Mouse (Mus musculus): Measurements from ENCODE around the gene Sema6d.

Gene Sema6d

DNA sequence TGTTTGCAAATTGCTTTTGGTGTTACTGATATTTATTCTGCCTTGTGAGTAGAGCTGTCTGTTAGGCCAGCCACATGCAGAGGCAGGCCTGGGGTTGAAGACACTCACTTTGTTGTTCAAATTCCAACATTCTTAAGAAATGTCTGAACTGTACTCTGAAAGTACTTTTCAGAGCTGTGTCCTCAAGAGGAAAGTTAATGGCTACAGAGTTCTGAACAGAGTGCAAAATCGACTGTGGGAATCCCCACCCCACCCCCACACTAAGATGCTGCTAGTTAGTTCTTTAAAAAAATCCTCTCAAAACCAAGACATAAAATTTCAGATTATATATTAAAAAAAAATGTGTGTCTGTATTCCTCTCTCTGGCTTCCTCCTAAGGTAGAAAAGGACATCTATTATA is 86.5 kb downstream of the Sema6d start:
- no peak for DNase-seq

DNA sequence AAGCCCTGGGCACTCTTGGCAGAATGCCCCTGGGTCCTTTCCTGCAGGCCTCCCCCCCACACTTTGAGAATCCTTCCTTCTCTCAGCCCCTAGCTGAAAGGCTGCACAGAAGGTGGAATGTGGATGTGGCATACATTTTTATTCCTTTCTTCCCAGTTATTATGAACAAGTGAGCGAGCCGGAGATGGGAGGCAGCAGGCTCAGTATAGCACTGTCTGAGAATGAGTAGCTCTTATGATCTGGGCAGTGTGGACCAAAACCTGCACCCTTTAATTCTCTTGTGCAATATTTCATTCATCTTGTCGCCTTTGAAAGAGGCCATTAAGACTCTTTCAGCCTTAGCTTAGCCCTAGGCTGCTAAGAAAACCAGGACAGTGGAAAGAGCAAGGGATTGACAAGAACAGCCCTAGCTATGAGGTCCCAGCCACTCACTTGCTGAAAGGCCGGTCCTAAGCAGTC is 87.0 kb downstream of the Sema6d start:
- DNase-seq, result no peak

DNA sequence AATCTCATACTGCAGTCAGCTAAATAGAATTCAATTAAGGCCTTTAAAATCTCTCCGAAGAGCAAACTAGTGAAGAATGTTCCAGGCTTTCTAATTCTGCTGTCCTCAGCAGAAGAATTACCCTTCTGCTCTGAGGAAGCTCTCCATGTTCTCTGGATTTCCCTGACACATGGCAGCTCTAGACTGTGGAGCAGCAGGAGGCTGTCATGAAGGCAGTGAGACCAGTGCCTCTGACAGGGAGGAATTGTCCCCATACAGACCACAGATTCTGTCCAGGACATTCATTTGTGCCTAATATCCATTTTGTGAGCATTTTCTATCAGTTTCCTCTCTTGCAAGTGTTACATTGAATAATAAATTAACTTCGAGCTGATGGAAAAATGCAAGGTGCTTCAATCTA is 99.5 kb downstream of the Sema6d start:
- DNase-seq, result no peak

DNA sequence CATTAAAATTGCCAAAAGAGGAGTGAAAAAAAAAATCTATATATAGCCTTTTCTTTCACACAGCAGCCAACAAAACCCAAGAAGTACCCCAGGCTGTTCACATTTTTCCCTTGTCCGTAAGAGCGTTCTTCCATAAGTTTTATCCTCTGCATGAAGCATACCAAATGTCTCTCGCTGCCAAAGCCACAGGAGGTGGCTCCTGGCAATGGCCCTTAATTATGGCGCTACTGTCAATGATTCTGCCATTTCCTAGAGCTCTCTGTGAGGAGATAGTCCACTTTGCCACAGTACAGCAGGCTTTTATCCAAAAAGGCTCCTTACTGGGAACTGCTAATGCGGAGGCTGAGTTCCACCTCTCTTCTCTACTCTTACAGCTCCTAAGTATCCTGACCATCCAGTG is 104.3 kb downstream of the Sema6d start:
- DNase-seq, result no peak

DNA sequence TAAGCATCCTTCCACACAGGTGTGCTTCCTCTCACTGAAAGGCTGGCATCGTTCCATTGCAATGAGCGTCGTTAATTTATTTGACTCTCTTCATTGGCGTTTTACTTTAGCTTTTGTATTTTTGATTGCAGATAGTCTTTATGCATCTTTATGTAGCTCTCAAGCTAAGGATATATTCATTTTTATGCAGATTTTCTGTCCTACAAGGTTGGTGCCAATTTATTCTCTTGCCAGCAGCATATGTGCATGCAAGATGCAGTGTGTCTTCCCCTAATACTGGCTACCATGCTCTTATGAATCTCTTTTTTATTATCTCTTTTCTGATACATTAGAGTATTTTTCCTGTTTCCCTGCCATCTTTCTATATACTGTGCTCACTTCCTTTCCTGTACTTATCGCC is 111.7 kb downstream of the Sema6d start:
- DNase-seq, result no peak

DNA sequence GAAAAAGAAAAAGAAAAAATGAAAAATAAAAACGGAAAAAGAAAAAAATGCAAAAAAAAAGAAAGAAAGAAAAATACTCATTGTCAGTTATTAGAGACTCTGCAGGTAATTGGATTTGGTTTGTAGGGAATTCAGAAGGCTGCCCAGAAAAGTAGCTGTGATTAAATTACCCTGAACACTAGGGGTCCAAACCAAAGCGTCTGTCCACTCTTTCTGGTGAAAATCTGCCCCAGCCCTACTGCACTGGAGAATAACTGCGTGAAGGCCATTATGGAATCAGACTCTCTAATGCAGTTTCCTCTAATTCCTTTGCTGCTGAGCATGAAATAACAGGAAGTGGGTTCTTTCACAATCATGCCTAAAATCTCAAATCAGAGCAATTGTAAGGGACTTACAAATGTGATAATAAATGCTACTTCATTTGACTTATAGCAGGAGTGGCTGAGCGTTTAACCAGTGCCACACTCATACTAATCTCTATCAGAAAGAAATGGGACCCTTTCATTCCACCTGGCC is 112.8 kb downstream of the Sema6d start:
- no peak for DNase-seq

DNA sequence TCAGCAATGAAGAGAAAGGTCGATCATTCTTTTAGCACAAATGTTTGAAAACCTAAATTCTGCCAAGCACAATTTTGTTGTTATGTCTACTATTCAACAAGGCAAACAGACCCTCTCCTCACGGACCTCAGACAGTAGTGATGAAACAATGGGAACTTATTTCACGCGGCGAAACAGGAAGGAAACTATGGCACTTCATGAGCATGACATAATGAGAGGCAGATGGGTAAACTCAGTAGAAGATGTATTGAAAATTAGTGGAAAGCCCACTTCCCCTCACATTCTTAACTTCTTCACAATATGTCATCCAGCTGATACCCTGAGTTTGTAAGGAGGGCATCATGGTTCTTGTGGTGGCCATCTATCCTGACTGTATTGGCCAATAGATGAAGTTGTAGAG is 116.0 kb downstream of the Sema6d start:
- DNase-seq, result no peak

DNA sequence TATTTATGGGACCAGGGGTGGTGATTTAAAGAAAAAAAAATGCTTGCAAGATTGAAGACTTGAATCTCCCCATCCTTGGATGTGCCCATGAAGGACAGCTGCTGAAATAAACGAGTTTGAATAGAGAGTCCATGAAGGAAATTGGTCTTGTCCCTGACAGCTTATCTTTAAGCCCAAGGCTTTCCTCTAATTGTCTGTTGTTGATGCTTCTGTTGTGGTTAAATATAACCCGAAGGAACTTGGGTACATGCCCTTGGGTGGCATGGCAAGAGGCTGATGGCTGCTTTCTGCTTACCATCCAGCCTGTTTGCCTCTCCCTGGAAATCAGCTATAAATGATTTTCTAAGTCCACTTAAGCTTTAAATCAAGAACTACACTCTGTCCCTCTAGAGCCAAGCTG is 118.5 kb downstream of the Sema6d start:
- DNase-seq, result no peak

DNA sequence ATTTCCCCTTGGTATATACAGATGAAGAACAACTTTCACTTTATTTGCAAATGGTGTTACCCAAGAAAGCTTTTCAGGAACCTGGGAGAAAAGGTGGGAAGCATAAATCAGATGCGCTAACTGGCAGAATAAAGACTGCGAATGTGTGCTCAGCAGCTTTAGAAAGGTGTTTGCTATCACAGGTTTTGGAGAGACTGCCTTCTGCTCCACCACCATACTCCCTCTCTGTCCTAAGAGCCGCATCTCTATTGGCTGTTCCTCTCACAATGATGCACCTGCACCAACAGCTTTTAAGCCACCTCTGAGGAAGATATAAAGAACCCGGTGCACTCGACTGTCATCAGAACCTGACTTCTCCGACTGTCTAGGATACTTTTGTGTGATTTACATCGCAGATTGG is 133.8 kb downstream of the Sema6d start:
- DNase-seq, result no peak

DNA sequence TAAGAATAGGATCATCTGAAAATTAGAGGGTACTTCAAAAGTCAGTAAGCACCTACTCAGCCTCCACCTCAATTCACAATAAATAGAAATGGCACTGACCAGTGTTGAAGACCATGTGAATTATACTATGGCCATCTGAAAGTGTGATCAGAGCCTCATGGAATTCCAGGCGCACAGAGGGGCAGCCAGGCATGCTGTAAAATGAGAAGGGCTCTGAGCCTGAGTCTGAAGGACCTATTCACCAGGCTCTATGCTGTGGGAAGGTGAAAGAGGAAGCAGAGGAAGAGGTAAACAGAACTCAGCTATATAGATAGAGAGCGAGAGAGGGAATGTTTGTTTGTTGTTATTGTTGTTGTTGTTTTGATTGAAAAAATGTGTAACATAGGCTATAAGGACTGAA is 134.6 kb downstream of the Sema6d start:
- DNase-seq, result no peak

DNA sequence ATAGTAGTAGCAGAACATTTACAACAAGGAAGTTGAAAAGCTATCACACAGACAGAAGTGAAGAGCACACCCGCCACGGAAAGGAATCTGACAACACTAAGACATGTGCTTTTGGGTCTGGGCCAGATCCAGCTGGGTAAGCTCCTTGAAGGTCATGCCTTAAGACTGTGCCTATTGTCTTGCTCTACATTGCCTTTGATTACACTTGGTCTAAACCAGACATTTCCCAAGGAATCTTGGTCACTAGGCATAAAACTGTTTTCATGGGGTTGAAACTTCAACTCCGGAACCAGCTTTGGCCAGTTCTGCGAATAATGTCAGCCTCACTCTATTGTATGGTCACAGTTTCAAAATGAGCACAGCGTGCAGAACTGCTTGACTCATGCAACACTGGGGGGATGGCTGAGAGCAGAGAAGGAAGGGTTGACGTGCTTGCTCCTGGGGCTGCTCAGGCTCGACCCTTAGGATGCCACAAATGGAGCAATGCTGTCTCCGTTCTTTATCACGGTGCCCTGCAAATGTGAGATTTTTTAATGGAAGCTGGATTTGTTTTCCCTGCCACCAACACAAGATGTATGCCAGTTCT is 145.0 kb downstream of the Sema6d start:
- no peak for DNase-seq

DNA sequence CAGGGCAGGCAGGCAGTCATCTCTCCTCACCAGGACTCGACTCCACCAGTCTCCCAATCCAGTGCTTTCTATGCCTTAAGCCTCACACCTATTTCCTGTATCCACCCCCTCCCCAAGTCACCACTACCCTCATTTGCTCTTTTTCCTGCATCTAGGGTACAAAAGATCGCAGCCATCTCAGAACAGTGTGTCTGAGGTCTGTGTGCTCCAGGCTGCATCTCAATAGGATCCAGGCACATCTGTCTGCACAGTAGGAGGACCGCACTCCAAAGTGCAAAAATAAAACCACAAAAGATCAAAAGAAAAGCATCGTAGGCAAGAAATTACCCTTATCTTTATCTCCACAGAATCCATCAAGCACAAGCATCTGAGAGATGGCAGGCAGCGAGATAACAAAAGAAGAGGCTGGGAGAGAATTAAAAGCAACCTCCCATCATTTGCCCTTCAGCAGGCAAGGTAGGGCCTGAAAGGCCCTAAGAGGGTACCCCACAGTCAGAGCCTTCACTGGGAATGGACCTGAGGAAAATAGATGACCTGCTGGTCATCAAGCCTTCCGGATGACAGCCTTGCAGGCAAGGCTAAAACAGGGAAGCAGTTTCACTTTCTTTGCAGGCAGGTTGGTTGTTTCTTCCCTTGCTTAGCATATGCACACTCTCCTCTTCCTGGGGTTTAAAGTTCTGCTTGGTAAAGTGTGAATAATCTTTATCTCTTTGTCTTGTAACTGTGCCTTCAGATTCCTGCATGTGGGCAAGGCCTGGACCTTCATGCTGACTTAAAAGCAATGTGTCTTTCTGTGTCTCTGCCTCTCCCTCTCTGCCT is 145.7 kb downstream of the Sema6d start:
- no peak for DNase-seq

DNA sequence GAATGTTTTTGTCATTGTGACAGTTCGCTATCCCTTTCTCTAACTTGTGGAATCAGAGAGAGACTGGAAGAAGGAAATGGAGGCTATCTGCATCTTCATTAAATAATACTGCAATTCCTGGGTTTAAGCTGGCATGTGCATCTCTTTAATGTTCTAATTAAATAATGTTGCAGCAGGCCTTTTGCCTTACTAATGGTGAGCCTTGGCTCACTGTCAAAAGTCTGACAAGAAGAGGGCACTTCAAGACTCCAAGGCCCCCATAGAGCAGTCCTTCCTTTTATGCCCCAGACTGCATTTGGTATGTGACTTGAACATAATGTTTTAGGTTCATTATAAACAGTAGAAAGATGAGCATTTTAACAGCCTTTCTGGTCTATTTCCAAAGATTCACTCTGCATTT is 147.1 kb downstream of the Sema6d start:
- no peak for DNase-seq

DNA sequence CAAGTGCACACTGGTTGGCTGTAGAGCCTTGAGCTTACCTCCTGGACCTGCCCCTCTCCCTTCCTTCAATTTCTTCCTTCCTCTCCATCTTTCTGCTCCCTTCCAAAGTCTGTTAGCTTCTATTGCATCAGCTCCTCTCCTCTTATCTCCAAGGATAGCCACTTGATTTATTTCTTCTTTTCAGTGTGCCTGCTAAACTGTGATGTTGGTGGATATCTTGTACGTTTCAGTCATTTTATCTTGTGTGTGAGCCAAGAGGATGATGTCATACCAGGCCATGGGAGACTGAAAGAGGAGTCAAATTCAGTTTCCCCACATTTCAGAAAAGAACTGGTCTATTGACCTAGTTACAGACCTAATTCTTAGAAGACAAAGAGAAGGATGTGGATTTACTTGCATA is 153.8 kb downstream of the Sema6d start:
- no peak for DNase-seq

DNA sequence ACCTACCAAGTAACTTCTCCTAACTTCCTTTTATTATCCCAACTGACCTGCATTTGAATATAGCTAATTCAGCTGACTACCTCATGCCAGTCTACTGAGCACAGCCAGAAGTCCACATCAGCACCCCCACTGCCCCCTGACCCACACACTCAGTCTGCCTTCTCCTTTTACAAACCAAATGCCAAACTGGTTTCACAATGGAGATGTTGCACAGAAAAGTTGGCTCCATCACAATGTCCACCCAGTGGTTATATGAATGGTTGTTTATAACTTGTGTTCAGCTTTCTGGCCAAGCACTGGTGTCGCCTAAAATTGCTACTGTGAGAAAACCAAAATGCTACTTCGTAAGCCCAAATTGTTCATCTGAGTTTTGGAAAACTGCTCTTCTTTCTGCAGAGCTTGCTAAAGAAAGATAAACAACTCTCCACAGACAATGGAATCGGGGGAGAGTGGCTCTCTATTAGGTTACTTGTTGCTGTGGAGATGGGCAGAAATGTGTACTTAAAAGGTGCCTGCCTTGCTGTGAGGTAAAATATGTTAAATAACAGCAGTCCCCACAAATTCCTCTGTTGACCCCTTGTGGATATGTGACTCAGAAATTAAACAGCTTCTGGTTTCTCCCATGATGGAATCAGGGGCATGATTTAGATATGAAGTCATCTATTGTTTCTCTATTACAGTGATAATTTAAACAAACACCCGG is 154.9 kb downstream of the Sema6d start:
- DNase-seq, result no peak

DNA sequence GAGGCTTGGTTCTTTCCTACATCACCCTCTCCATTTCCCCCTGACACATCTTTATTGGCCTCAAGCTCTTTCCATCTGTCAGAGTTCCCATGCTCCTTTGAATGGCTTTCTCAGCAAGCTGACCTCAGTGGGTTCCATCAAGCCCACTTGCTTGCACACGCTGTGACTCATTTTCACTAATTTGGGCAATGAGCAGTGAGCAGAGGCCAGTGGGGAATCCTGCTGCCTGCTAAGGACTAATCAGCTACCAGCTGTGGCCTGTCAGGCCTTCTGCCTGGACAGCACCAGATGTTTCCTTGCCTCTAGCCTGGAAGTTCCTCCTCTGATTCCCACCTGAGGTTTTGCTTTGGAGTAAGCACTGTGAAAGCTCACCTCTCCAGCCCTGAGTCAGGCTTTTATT is 168.3 kb downstream of the Sema6d start:
- DNase-seq, result no peak

DNA sequence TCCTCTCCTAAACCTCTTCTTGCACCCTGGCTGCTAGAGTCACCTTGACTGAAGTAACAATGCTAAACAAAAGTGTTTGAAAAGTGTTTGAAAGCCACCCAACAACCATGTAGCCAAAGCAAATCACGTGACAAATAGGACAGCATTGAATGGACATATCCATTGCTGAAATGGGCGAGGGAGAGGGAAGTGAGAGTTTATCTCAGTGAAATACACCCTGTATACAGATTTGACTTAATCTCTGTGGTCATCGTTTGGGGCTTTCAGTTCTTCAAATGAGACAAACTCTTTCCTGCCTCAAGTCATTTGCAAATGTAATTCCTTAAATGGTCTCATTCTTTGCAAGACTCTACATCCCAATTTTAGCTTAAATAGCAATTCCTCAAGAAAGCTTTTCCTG is 174.5 kb downstream of the Sema6d start:
- no peak for DNase-seq

DNA sequence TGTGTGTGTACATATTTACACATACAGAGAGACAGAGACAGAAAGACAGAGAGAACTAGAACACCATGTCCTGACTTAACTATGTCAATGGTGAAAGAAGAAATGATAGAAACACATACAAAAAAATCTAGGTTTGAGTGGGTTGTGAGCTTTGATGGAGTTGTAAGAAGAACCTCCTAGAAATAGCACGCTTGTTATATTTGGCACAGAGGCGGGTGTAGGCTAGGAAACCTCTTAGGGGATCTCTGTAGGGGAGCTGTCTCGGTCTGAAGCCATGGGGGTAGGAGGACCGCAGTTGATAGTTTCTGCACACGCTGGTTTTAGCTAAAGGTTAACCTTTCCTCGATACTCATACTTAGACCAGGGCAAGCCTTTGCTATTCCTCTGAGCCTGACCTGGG is 181.4 kb downstream of the Sema6d start:
- no peak for DNase-seq

DNA sequence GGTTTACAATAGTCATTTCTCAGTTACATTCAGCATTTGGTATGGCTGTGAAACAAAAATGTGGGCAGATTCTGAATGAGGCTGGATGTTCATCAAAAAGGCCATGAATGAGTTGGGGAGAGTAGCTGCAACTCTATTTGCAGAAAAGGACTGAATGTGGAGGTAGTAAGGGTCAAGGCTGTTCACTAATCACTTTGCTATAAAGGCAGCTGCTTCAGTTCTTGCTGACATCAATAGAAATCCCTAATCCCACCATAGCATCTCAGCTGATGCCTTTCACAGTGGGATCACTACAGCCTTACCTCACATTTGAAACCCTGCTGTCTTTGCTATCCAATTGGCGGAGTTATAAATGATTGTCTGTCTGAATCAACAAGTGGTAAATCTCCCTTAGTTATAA is 187.7 kb downstream of the Sema6d start:
- DNase-seq, result no peak

DNA sequence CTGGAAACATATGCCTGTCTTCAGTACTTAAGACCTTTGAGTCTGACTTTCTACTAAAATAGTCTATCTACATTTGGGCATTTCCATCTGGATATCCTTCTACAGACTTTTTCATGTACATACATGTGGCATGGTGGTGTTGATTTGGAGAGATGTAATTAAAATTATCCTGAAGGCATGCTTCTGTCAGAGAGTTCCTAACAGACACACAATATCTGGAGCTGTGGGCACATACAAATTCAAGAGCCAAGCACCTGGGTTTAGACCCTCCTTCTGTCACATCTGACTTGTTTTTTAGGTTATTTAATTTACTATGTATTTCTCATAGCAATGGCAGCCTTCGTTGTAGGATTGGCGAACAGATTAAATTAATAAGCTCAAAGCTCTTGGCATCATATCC is 195.3 kb downstream of the Sema6d start:
- no peak for DNase-seq

DNA sequence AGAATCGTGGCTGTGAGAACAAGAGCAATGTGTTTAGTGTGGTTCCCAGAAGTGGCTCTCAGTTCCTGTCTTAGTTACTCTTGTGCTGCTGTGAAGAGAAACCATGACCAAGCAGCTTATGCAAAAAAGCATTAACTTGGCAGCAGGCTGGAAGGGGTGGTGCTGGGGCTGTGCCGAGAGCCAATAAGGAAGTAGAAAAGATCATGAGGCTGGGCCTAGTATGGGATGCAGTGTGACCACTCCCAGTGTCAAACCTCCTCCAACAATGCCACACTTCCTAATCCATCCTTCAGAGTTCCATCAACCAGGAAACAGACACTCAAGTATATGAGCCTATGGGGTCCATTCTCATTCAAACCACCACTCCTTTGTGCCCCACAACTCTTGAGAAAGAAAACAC is 199.6 kb downstream of the Sema6d start:
- no peak for DNase-seq

DNA sequence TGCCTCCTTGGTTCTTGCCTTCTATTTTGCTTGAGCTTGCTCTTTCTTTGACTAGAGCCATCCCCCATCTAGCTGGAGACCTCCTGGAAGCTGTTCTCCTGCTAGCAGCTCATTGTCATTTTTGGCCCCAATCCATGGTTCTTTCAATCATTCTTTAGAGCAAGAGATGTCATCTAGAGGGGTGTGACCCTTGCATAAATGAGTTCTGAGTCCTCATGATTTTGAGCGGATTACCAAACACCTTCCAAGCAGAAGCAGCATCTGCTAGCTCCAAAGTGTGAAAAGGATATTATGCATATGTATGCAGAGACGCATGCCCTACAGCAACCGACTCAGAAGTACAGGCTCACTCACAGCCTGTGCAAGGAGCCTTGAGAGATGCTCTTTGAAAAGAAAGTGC is 201.4 kb downstream of the Sema6d start:
- peak; percentile 24 for DNase-seq

DNA sequence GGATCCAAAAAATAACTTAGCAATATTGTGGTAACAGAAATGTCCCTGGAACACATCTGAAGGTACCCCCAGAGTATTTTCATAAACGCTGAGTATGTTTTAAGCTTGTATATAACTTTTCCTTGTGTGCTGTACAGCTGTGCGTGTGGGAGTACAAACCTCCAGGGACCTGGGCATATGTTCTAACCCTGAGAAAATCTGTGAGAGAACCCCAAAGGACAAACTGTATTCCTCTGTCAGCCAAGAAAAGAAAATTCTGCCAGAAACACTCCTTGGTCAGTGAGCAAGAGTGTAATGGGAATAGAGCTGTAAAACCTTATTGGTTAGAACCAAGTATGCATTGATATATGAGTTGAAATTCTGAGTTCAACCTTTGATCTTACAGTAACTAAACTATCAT is 203.8 kb downstream of the Sema6d start:
- DNase-seq, result no peak

DNA sequence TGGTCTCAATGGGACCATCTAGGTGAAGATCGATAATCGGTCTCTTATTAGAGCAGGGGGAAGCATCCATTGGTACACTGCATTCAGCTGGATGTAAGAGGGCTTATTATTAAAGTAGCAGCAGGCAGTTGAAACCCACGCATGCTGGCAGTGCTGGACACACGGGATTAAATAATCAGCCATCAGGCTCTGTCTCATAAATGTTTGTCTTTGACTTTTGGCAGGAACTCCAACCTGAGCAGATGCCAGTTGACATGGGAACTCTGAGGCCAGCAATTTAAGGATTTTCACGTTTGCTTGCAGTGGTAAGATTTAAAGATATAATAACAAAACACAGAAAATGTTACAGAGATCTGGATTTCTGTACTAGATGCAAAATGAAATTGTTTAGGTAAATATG is 208.6 kb downstream of the Sema6d start:
- no peak for DNase-seq

Measured in right cerebral cortex, postnatal 25 days (tissue).